8 mouse cellular contexts compared by ENCODE assay signal in the genomic region with DNA sequence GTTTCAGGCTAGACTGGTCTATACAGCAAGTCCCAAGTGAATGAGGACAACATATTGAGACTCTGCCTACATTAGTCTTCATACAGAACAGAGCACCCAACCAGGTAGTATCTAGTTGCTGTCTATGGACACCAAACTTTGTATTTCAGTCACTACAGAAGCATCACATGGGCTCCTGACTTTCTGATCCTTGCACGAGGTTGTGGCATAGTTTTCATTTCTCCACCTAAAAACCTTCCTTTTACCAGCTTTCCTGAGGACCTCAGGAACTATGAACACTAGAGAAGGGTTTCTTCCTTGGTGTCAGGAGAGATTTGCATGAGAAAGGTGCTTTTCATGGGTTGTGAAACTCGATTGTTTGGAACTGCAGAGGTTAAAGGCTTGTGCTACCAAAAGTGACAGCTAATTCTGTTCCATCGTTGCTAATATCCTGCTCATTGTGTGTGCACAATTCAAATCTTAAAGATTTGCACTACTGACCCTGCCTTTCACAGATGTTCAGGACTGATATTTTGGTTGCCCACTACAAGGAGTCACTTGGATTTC. TPM values are rescaled to one million over a fixed set of nuclear protein-coding genes. Genes with fewer than 3 reads are reported as not detected.
DNase-seq lines count a peak whose midpoint lies in the region; ATAC-seq and TF ChIP-seq lines count a peak whose summit lies in the region.

No protein-coding gene starts in this region.

- H3K27ac ChIP-seq in kidney, embryonic 15.5 days = peak overlapping the region; percentile 87
- peak overlapping the region; percentile 90; the same call in 1 of the 2 replicates for H3K27ac ChIP-seq in bone marrow, adult 2 months (ENCODE audit: control insufficient read depth, insufficient read depth, low read depth, low read length, poor library complexity)
- peak overlapping the region; percentile 85; the same call in 1 of the 2 replicates for H3K27ac ChIP-seq in hindbrain, postnatal 0 days
- peak overlapping the region; percentile 87 for H3K27ac ChIP-seq in midbrain, embryonic 15.5 days

- H3K4me3 ChIP-seq in kidney, embryonic 15.5 days (replicated peaks) = peak overlapping the region; percentile 52
- peak overlapping the region; percentile 90 for H3K4me3 ChIP-seq in bone marrow, adult 2 months (replicated peaks; ENCODE audit: control insufficient read depth, low read depth, low read length)
- H3K4me3 ChIP-seq in hindbrain, postnatal 0 days (ENCODE audit: low read length) = peak overlapping the region; percentile 55
- H3K4me3 ChIP-seq in midbrain, embryonic 15.5 days = peak overlapping the region; percentile 50

- H3K9me3 ChIP-seq in kidney, embryonic 15.5 days (replicated peaks) = no peaks in the 10 kb centered on the region
- H3K9me3 ChIP-seq in hindbrain, postnatal 0 days (ENCODE audit: low read length) = no peaks in the 10 kb centered on the region
- no peaks in the 10 kb centered on the region; the same call in 1 of the 2 replicates for H3K9me3 ChIP-seq in midbrain, embryonic 15.5 days

- H3K4me2 ChIP-seq in kidney, embryonic 15.5 days = peak overlapping the region; percentile 77
- H3K4me2 ChIP-seq in hindbrain, postnatal 0 days (ENCODE audit: low read depth, low read length) = peak overlapping the region; percentile 77
- H3K4me2 ChIP-seq in midbrain, embryonic 15.5 days = peak overlapping the region; percentile 69

- H3K27me3 ChIP-seq in kidney, embryonic 15.5 days = peaks cover 14% of the 10 kb centered on the region; the same call in 1 of the 2 replicates
- H3K27me3 ChIP-seq in hindbrain, postnatal 0 days (ENCODE audit: insufficient read depth, low read length) = no peaks in the 10 kb centered on the region
- H3K27me3 ChIP-seq in midbrain, embryonic 15.5 days (replicated peaks) = peaks cover 6% of the 10 kb centered on the region; the same call in 1 of the 2 replicates

- H3K36me3 ChIP-seq in kidney, embryonic 15.5 days = peaks cover 19% of the 10 kb centered on the region
- peaks cover 6% of the 10 kb centered on the region for H3K36me3 ChIP-seq in hindbrain, postnatal 0 days (ENCODE audit: insufficient read depth, low read length)
- H3K36me3 ChIP-seq in midbrain, embryonic 15.5 days (replicated peaks) = no peaks in the 10 kb centered on the region

- peaks cover 16% of the 10 kb centered on the region for H3K4me1 ChIP-seq in kidney, embryonic 15.5 days
- peaks cover 2% of the 10 kb centered on the region for H3K4me1 ChIP-seq in bone marrow, adult 2 months (ENCODE audit: control insufficient read depth, insufficient read depth, low read length)
- H3K4me1 ChIP-seq in hindbrain, postnatal 0 days (ENCODE audit: insufficient read depth, low read length) = no peaks in the 10 kb centered on the region; the same call in 1 of the 2 replicates
- H3K4me1 ChIP-seq in midbrain, embryonic 15.5 days = peaks cover 22% of the 10 kb centered on the region

- no peak for TF ChIP-seq POLR2A in bone marrow, adult 2 months (IDR thresholded peaks at IDR 0.05; ENCODE audit: borderline replicate concordance, control insufficient read depth, low read depth, low read length)

- no peak for ATAC-seq in kidney, embryonic 15.5 days (replicated peaks; ENCODE audit: low FRiP score)
- ATAC-seq in hindbrain, postnatal 0 days = no peak; the same call in 1 of the 2 replicates
- ATAC-seq in midbrain, embryonic 15.5 days (replicated peaks) = no peak; the same call in 1 of the 2 replicates

- TF ChIP-seq CTCF in bone marrow, adult 2 months (IDR thresholded peaks at IDR 0.05; ENCODE audit: control insufficient read depth, insufficient read depth, low read length) = no peak
- TF ChIP-seq CTCF in hindbrain, postnatal 0 days (IDR thresholded peaks at IDR 0.05; ENCODE audit: low read depth) = no peak

- no peak for DNase-seq in kidney, postnatal 4 days
- no peak for DNase-seq in hindbrain, postnatal 0 days (ENCODE audit: low spot score)
- DNase-seq in frontal cortex, postnatal 14 days (ENCODE audit: low spot score in 2 of 2) = no peak
- no peak for DNase-seq in thymus, postnatal 4 days
- no peak for DNase-seq in urinary bladder, adult 2 months (ENCODE audit: low spot score)

- 14% methylated on average over 3 of the region's 3 CpGs for WGBS in kidney, embryonic 15.5 days
- whole genome bisulfite sequencing in bone marrow, adult 2 months = 10% methylated on average over 3 of the region's 3 CpGs
- 7% methylated on average over 3 of the region's 3 CpGs for WGBS in hindbrain, postnatal 0 days
- 9% methylated on average over 3 of the region's 3 CpGs for WGBS in midbrain, embryonic 15.5 days

- peak overlapping the region; percentile 66 for H3K9ac ChIP-seq in kidney, embryonic 15.5 days
- H3K9ac ChIP-seq in hindbrain, postnatal 0 days (replicated peaks; ENCODE audit: low read length) = peak overlapping the region; percentile 64
- H3K9ac ChIP-seq in midbrain, embryonic 15.5 days = peak overlapping the region; percentile 64

RNA-seq across cellular contexts. Expression of gene Dgkq, which starts 1.0 kb away (rescaled TPM):
- 10.3 and 12.6 TPM in 2 replicates for polyA plus RNA-seq in kidney, embryonic 15.5 days (2015; fragmentation: Nextera tagmentation; extraction: Ambion mirVana)
- 4.4 and 16.4 TPM in 2 replicates for polyA plus RNA-seq in bone marrow, adult 2 months (2011; ENCODE audit: insufficient read depth, insufficient read length, low replicate concordance, missing spikeins)
- total RNA-seq in hindbrain, postnatal 0 days (2014; rRNA removed) = 48.2 and 64.4 TPM in 2 replicates
- 19.3 and 20.0 TPM in 2 replicates for polyA plus RNA-seq in hindbrain, postnatal 0 days (2015; fragmentation: Nextera tagmentation; extraction: Ambion mirVana)
- 33.9 and 36.7 TPM in 2 replicates for polyA plus RNA-seq in midbrain, embryonic 15.5 days (2015; fragmentation: Nextera tagmentation; extraction: Ambion mirVana)
- 20.2 and 21.5 TPM in 2 replicates for polyA plus RNA-seq in urinary bladder, adult 2 months (2012; rRNA removed)

RNA-seq across cellular contexts. Expression of gene Slc26a1, which starts 6.9 kb away (rescaled TPM):
- polyA plus RNA-seq in kidney, embryonic 15.5 days (2015; fragmentation: Nextera tagmentation; extraction: Ambion mirVana) = 4.3 and 4.9 TPM in 2 replicates
- polyA plus RNA-seq in bone marrow, adult 2 months (2011; ENCODE audit: insufficient read depth, insufficient read length, low replicate concordance, missing spikeins) = 1.8 and 2.2 TPM in 2 replicates
- total RNA-seq in hindbrain, postnatal 0 days (2014; rRNA removed) = 6.3 and 12.6 TPM in 2 replicates
- 3.5 and 3.6 TPM in 2 replicates for polyA plus RNA-seq in hindbrain, postnatal 0 days (2015; fragmentation: Nextera tagmentation; extraction: Ambion mirVana)
- 4.0 and 4.1 TPM in 2 replicates for polyA plus RNA-seq in midbrain, embryonic 15.5 days (2015; fragmentation: Nextera tagmentation; extraction: Ambion mirVana)
- polyA plus RNA-seq in urinary bladder, adult 2 months (2012; rRNA removed) = 0.04 and 0.07 TPM in 2 replicates

RNA-seq across cellular contexts. Expression of gene Idua, which starts 8.3 kb away (rescaled TPM):
- polyA plus RNA-seq in kidney, embryonic 15.5 days (2015; fragmentation: Nextera tagmentation; extraction: Ambion mirVana) = 10.2 and 11.1 TPM in 2 replicates
- 4.4 and 12.4 TPM in 2 replicates for polyA plus RNA-seq in bone marrow, adult 2 months (2011; ENCODE audit: insufficient read depth, insufficient read length, low replicate concordance, missing spikeins)
- 4.9 and 11.4 TPM in 2 replicates for total RNA-seq in hindbrain, postnatal 0 days (2014; rRNA removed)
- polyA plus RNA-seq in hindbrain, postnatal 0 days (2015; fragmentation: Nextera tagmentation; extraction: Ambion mirVana) = 8.0 and 8.2 TPM in 2 replicates
- polyA plus RNA-seq in midbrain, embryonic 15.5 days (2015; fragmentation: Nextera tagmentation; extraction: Ambion mirVana) = 12.1 and 15.9 TPM in 2 replicates
- 24.1 and 27.1 TPM in 2 replicates for polyA plus RNA-seq in urinary bladder, adult 2 months (2012; rRNA removed)

RNA-seq across cellular contexts. Expression of gene Fgfrl1, which starts 23.7 kb away (rescaled TPM):
- polyA plus RNA-seq in kidney, embryonic 15.5 days (2015; fragmentation: Nextera tagmentation; extraction: Ambion mirVana) = 26.8 and 27.4 TPM in 2 replicates
- polyA plus RNA-seq in bone marrow, adult 2 months (2011; ENCODE audit: insufficient read depth, insufficient read length, low replicate concordance, missing spikeins) = 6.4 and 8.2 TPM in 2 replicates
- total RNA-seq in hindbrain, postnatal 0 days (2014; rRNA removed) = 38.5 and 42.7 TPM in 2 replicates
- polyA plus RNA-seq in hindbrain, postnatal 0 days (2015; fragmentation: Nextera tagmentation; extraction: Ambion mirVana) = 11.3 and 12.1 TPM in 2 replicates
- 5.5 and 6.0 TPM in 2 replicates for polyA plus RNA-seq in midbrain, embryonic 15.5 days (2015; fragmentation: Nextera tagmentation; extraction: Ambion mirVana)
- polyA plus RNA-seq in urinary bladder, adult 2 months (2012; rRNA removed) = 69.0 and 72.7 TPM in 2 replicates

RNA-seq across cellular contexts. Expression of gene Tmem175, which starts 38.9 kb away (rescaled TPM):
- 25.5 and 28.1 TPM in 2 replicates for polyA plus RNA-seq in kidney, embryonic 15.5 days (2015; fragmentation: Nextera tagmentation; extraction: Ambion mirVana)
- 2.7 and 7.2 TPM in 2 replicates for polyA plus RNA-seq in bone marrow, adult 2 months (2011; ENCODE audit: insufficient read depth, insufficient read length, low replicate concordance, missing spikeins)
- 43.6 and 50.0 TPM in 2 replicates for total RNA-seq in hindbrain, postnatal 0 days (2014; rRNA removed)
- polyA plus RNA-seq in hindbrain, postnatal 0 days (2015; fragmentation: Nextera tagmentation; extraction: Ambion mirVana) = 38.7 and 40.6 TPM in 2 replicates
- 25.3 and 26.6 TPM in 2 replicates for polyA plus RNA-seq in midbrain, embryonic 15.5 days (2015; fragmentation: Nextera tagmentation; extraction: Ambion mirVana)
- polyA plus RNA-seq in urinary bladder, adult 2 months (2012; rRNA removed) = 36.8 and 37.3 TPM in 2 replicates
